Mouse (Mus musculus): Measurements from ENCODE around the gene Tgfbr3.

DNA sequence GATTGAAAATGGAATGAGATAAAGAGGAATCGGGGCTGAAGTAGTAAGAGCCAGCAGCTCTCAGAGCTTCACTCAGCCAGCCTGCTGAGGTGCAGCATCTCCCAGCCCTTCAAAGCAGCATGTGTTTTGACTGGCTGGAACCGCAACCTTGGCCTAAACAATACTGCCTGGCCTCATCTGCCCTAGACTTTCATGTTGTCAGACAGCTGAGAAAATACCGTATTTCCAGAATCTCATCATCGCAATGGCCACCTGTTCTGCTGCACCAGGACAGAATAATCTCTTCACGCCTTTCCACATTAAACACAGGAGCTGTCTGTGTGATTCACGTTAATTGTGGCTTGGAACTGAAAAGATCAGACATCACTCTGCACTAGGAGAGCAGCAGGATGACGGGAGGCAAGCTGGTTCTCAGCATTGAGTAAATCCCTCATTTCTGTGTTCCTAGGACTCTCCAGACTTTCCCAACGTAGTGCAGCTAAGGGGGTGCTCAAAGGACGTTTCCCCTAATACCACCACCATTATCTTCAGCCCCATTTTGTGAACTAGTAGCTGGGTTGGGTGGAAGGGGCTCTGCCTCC, 145.1 kb downstream of the Tgfbr3 start:
- TF ChIP-seq POLR2A (IDR thresholded peaks at IDR 0.05; ENCODE audit: low read depth, low read length) (no peak), CTCF (IDR thresholded peaks at IDR 0.05; ENCODE audit: borderline replicate concordance, insufficient read depth, low read length) (no peak)

Measured in embryonic fibroblast, embryonic 13.5 days (primary cell).